Mouse (Mus musculus) stomach, postnatal 0 days (tissue): ENCODE measurements around the gene Csta1. TPM values are rescaled to one million over a fixed set of nuclear protein-coding genes. Genes with fewer than 3 reads are reported as not detected.

Experiments used
- ATAC-seq: fragments of 200-750 bp; cut with Nextera tagmentation; 2 replicates; pipeline ENCODE4 v1.8.0; 2017; ENCODE audit not compliant: low FRiP score, low TSS enrichment
- DNase-seq: peaks from one replicate; pipeline ENCODE4 v3.0.0-alpha.2; 2016; ENCODE audit warnings: low spot score
- H3K27ac ChIP-seq: fragments of 300-500 bp; sonication (generic); replicated peaks from 2 replicates; pipeline ENCODE4 v1.5.1; 2014; ENCODE audit warnings: mild to moderate bottlenecking, control low read depth
- H3K27me3 ChIP-seq: fragments of 300-500 bp; sonication (generic); 2 replicates; pipeline ENCODE4 v1.6.1; 2014; ENCODE audit warnings: low read length; ENCODE audit not compliant: control insufficient read depth, insufficient read depth
- H3K36me3 ChIP-seq: fragments of 300-500 bp; sonication (generic); 2 replicates; pipeline ENCODE4 v1.6.1; 2014; ENCODE audit warnings: low read length, mixed read lengths; ENCODE audit not compliant: control insufficient read depth, insufficient read depth
- H3K4me1 ChIP-seq: fragments of 300-500 bp; sonication (generic); replicated peaks from 2 replicates; pipeline ENCODE4 v1.6.1; 2014; ENCODE audit warnings: antibody characterized with exemption; ENCODE audit not compliant: control insufficient read depth, insufficient read depth
- H3K4me2 ChIP-seq: fragments of 300-500 bp; sonication (generic); replicated peaks from 2 replicates; pipeline ENCODE4 v1.6.1; 2014; ENCODE audit warnings: low read depth, mild to moderate bottlenecking, control low read depth, moderate library complexity
- H3K4me3 ChIP-seq: fragments of 300-500 bp; sonication (generic); 2 replicates; pipeline ENCODE4 v1.5.1; 2014; ENCODE audit warnings: low read depth, low read length, control low read depth
- H3K9ac ChIP-seq: fragments of 300-500 bp; sonication (generic); 2 replicates; pipeline ENCODE4 v1.6.1; 2014; ENCODE audit warnings: mild to moderate bottlenecking, low read length, control low read depth, mixed read lengths
- H3K9me3 ChIP-seq: fragments of 300-500 bp; sonication (generic); 2 replicates; pipeline ENCODE4 v1.6.1; 2016; ENCODE audit warnings: low read length; ENCODE audit not compliant: control insufficient read depth
- CTCF ChIP-seq: IDR thresholded peaks from 2 replicates; pipeline ENCODE4 v1.5.1; 2016; ENCODE audit warnings: antibody characterized with exemption, low read depth, mild to moderate bottlenecking, moderate library complexity
- EP300 ChIP-seq: optimal IDR thresholded peaks from 2 replicates; pipeline ENCODE3; 2016; ENCODE audit warnings: antibody characterized with exemption
- WGBS: fragments of 180-500 bp; shearing (Covaris S2); extraction: QIAGEN DNeasy Blood & Tissue Kit; methylation state at CpG from one replicate; pipeline ENCODE4 v1.1.7; 2014; 5-methylcytosine and 5-hydroxymethylcytosine counted together
- polyA plus RNA-seq: library from polyadenylated mRNA; unstranded; fragments of >200 nt; fragmentation: Nextera tagmentation; extraction: Ambion mirVana; gene quantifications from 2 replicates; pipeline ENCODE4 v1.2.1, GENCODE M21; 2015

The Csta1 gene
- polyA plus RNA-seq, 1 experiment from 2014 or later, result 107 TPM

DNA sequence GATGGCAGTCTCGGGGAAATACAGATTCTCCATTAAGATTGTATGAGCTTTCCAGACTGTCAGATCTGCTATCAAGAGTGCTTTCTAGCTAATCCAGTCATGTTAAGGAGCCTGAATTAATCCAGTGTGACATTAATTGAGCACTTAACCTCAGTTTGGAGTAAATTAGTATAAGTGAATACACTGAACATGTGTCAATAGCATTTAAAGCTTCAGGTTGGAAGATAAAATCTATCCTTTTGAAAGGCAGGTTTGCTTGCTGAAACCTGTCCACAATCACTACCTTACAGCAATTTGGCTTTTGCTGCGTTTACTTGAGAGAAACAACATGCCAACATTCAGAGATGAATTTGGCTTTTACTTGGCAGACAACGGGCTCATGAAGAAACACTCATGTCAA lies 37.0 kb downstream of the Csta1 start:
- Histone ChIP-seq H3K36me3 (no peaks in the 10 kb centered on the region), H3K9me3 (no peaks in the 10 kb centered on the region), H3K4me3 (no peak overlapping the region), H3K4me2 (no peak overlapping the region), H3K27ac (no peak overlapping the region), H3K9ac (no peak overlapping the region), H3K4me1 (peaks cover 4% of the 10 kb centered on the region; the same call in 1 of the 2 replicates), H3K27me3 (no peaks in the 10 kb centered on the region)
- 56% methylated on average over 3 of the region's 3 CpGs for WGBS
- TF ChIP-seq CTCF (no peak), EP300 (no peak)
- no peak for ATAC-seq
- no peak for DNase-seq

DNA sequence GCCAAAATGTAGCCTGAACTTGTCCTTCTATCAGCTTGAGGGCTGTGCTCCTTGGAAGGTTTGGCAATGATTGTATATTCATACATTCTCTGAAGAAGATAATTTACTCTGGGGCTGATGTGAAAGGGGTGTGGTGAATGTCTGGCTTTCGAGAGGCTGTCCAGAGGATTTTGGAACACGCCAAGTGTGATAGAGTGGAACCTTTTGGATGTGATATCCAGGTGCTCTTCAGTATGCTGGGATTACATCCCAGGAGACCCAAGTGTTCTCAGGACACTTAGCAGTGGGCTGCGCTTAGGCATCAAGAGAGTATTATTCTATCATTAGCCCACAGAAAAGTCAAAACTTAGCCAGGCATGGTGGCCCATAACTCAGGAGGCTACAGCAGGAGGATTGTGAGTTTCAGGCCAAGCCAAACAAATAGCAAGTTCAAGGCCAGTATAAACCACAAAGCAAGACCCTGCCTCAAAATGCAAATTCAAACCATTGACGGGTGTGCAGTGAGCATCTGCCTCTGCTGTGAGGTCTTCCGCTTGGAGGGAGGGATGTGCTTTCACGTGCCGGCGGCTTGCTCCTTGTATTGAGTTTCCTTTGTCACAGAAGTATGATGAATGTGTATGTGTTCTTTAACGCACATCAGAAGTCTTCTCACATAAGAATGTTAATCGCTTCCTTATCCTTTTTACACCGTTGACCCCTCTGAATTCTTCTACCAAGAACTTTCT lies 40.1 kb downstream of the Csta1 start:
- no peak for TF ChIP-seq CTCF
- TF ChIP-seq EP300, result no peak
- 0 out of 2 replicates have a peak overlapping the region, but pooled peaks have one; percentile 30 for H3K27ac ChIP-seq
- no peaks in the 10 kb centered on the region for H3K36me3 ChIP-seq
- DNase-seq (no peak), ATAC-seq (no peak)
- H3K9me3 ChIP-seq, result no peaks in the 10 kb centered on the region
- no peak overlapping the region for H3K4me2 ChIP-seq
- WGBS, result 77% methylated on average over 11 of the region's 11 CpGs
- H3K9ac ChIP-seq, result no peak overlapping the region
- peaks cover 4% of the 10 kb centered on the region; the same call in 1 of the 2 replicates for H3K4me1 ChIP-seq
- no peak overlapping the region for H3K4me3 ChIP-seq
- H3K27me3 ChIP-seq, result no peaks in the 10 kb centered on the region

DNA sequence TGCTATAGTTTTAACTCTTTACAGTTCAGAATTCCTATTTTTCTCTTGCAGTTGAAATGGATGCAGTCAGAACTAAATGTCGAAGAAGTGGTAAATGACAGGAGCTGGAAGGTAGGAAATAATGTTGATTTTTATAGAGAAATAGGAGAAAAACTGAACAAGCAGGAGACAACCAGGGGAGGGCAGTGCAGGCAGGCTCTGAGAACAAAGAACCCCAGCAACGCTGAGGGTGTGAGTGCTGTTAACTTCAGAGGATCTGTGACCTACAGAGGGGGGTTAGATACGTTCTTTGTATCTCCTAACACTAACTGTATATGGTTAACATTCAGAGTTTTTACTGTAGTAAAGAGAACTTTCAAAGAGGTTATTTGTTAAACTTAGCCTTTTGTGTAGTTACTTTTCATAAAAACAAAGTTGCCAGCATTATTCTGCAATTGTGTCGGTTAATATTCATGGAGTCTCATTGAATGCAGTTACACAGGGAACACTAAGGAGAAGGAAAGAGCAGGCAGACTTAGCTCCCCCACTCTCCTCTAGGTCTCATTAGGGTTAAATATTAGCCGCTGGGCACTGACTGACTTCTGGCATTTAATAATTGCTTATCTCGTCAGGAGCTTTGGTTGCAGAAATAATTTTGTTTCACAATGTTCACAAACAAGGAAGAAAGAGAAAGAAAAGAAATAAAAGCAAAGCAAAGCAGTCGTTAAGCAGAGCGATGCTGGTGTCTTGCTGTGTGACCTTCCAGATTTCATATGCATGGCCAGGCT lies 41.0 kb downstream of the Csta1 start:
- Histone ChIP-seq H3K4me3 (no peak overlapping the region), H3K27me3 (no peaks in the 10 kb centered on the region), H3K9ac (no peak overlapping the region), H3K4me1 (peaks cover 4% of the 10 kb centered on the region; the same call in 1 of the 2 replicates), H3K9me3 (no peaks in the 10 kb centered on the region), H3K4me2 (no peak overlapping the region), H3K27ac (0 out of 2 replicates have a peak overlapping the region, but pooled peaks have one; percentile 30), H3K36me3 (no peaks in the 10 kb centered on the region)
- DNase-seq (peak; percentile 39), ATAC-seq (no peak)
- TF ChIP-seq EP300 (no peak), CTCF (peak; percentile 62)
- 64% methylated on average over 8 of the region's 8 CpGs for WGBS

DNA sequence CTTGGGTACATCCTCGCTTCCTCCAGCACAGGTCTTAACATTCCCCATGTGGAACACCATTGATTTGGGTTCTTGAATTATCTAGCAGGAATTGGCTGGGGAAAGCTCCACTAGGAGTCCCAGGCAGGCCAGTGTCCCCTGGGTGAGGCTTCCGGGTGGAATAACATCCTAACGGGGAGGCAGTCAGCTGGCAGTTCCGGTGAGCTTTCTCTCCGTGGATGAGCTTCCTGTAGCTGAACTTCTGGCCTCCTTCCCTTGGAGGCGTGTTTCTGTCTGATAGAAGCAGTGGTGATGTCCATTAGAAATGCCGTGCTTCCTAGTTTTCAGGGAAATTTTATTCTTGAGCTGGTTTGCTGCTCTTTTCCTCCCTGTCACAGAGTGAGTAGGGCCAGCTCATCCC lies 42.0 kb downstream of the Csta1 start:
- peaks cover 4% of the 10 kb centered on the region; the same call in 1 of the 2 replicates for H3K4me1 ChIP-seq
- TF ChIP-seq CTCF (no peak), EP300 (no peak)
- DNase-seq (no peak), ATAC-seq (no peak)
- H3K27ac ChIP-seq, result no peak overlapping the region
- no peaks in the 10 kb centered on the region for H3K9me3 ChIP-seq
- no peaks in the 10 kb centered on the region for H3K36me3 ChIP-seq
- H3K4me3 ChIP-seq, result no peak overlapping the region
- H3K4me2 ChIP-seq, result no peak overlapping the region
- 84% methylated on average over 7 of the region's 7 CpGs for WGBS
- no peaks in the 10 kb centered on the region for H3K27me3 ChIP-seq
- H3K9ac ChIP-seq, result no peak overlapping the region

DNA sequence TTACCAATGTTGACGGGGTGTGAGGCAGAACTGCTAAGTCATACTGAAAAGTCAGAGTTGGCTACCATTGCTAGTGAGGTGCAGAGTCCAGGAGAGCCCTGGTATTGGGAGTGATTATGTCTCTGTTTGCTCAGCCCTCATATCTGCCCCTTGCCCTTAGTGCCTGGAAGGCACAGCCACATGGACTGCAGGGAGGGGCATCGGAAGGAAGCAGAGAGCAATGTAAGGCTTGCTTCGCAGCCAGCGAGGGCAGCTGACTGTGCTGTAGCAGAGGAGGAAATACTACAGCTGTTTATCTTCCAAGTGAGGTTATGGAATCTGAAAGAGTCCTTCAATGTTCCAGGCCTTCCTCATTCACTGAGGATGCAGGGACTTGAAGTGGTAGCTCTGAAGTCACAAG lies 43.2 kb downstream of the Csta1 start:
- Histone ChIP-seq H3K36me3 (0 out of 2 replicates have a peak, but pooled peaks cover 2% of the 10 kb centered on the region), H3K4me3 (no peak overlapping the region), H3K9ac (no peak overlapping the region), H3K4me2 (no peak overlapping the region), H3K9me3 (no peaks in the 10 kb centered on the region), H3K27me3 (no peaks in the 10 kb centered on the region), H3K4me1 (peaks cover 4% of the 10 kb centered on the region; the same call in 1 of the 2 replicates), H3K27ac (peak overlapping the region; percentile 90)
- TF ChIP-seq CTCF (no peak), EP300 (no peak)
- DNase-seq (peak; percentile 81), ATAC-seq (peak; percentile 99)
- 62% methylated on average over 4 of the region's 4 CpGs for WGBS

DNA sequence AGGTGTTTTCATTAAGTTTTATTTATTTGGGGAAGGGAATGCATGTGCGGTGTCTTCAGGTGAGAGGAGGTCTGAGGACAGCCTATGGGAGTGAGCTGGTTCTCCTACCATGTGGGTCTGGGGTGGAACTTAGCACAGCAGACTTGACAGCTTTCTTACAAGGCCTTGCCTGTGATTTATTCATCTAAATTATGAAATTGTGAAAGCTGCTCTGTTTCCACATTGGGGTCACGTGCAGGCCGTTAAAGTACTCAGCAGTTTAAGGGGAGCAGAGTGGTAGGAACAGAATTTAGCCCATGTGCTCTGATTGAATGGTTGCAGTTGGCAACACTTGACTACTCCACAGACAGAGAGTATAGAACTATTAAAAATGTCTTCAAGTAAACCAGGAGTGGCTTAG lies 51.1 kb downstream of the Csta1 start:
- ATAC-seq (no peak), DNase-seq (no peak)
- Histone ChIP-seq H3K36me3 (0 out of 2 replicates have a peak, but pooled peaks cover 2% of the 10 kb centered on the region), H3K9ac (no peak overlapping the region), H3K4me3 (no peak overlapping the region), H3K4me2 (no peak overlapping the region), H3K9me3 (no peaks in the 10 kb centered on the region), H3K27ac (no peak overlapping the region), H3K27me3 (no peaks in the 10 kb centered on the region), H3K4me1 (no peaks in the 10 kb centered on the region)
- TF ChIP-seq CTCF (no peak), EP300 (no peak)
- WGBS, result 91% methylated on average over 3 of the region's 3 CpGs
